Mouse (Mus musculus) frontal cortex, postnatal 36 days (tissue): ENCODE measurements around the gene Ankrd34c.

ENCODE experiments used
- DNase-seq, 2 experiments: peaks; one replicate each; pipeline ENCODE4 v3.0.0; 2022; ENCODE audit warnings: low spot score in 2 of 2

The Ankrd34c gene

DNA sequence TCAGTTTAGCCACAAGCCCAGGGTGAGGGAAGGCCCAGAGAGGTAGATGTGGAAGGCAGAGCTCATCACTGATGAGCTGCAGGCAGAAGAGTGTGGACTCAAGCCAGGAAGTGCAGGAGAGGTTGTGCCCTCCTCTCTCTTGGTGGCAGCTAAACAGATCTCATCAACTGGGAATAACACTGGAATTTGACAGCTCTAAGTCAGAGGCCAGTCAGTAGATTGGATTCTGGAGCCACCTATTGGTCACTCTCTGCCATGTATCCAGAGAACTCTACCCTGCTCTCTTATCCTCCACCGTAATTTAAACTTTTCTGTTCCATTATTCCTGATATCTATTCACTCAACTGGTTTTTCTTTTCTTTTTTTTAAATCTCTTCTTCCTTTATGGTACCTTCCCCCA lies 59.3 kb downstream of the Ankrd34c start:
- peak in 1 of 2 experiments; percentile 21 for DNase-seq
